Mouse (Mus musculus) left cerebral cortex, postnatal 36 days (tissue): ENCODE results near the gene Gla. TPM values are rescaled to one million over a fixed set of nuclear protein-coding genes. Genes with fewer than 3 reads are reported as not detected.

Experiments used
- DNase-seq, 2 experiments: peaks; one replicate each; pipeline ENCODE4 v3.0.0; 2021 to 2022; ENCODE audit warnings: low spot score in 2 of 2, mixed read lengths in 1 of 2
- intact Hi-C: fragments of 180-260 bp; cut with DNase I; formaldehyde crosslinking; loops from one replicate; pipeline ENCODE4 v1.15.1; 2025
- total RNA-seq, 2 experiments: library from RNA; stranded (reverse); gene quantifications; 2 replicates each; pipeline ENCODE4 v1.2.3; 2021

Gene Gla
- 10 to 100 TPM; 11.0 TPM for total RNA-seq

DNA sequence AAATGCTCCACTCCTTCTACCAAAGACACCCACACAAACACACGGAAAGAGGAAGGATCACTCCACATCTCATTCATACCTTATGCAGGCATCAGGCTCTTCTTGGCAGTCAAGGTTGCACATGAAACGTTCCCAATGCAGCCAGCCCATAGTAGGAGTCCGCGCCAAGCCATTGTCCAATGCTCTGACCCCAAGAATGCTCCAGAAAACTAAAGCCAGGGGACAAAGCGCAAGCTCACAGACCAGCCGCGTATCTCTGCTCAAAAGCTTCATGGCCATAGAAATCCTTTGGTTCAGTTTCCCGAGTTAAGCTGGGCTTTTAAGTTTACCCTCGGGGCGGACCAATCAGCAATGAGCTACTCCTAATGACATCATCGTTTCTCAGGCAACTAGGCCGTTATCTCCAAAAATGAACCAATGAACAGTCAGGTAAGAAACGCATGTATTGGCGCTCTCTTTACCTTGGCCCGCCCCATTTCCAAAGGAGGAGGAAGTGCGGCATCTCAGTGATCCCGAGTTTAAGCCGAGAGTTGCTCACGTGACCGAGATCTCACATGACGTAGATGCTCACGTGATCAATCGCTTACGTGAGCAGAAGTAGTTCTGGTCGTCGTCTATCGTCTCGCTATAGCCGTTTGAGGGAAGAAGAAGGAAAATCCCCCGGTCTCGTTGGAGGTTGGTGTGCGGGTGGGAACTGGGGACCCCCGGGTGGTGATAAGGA is at the start of gene Gla, which contains the start of gene Hnrnph2:
TSS of gene Gla (minus strand) at position 467 of the 721 bp plus-strand sequence.
TSS of gene Hnrnph2 (plus strand) at position 521 of the 721 bp plus-strand sequence.
- intact Hi-C loops, result loop anchor here (2.0 kb wide), 1 partner anchor 16 kb away; the partner anchor contains the start of gene Rpl36a
- DNase-seq, result peak; percentile 86 to 87

DNA sequence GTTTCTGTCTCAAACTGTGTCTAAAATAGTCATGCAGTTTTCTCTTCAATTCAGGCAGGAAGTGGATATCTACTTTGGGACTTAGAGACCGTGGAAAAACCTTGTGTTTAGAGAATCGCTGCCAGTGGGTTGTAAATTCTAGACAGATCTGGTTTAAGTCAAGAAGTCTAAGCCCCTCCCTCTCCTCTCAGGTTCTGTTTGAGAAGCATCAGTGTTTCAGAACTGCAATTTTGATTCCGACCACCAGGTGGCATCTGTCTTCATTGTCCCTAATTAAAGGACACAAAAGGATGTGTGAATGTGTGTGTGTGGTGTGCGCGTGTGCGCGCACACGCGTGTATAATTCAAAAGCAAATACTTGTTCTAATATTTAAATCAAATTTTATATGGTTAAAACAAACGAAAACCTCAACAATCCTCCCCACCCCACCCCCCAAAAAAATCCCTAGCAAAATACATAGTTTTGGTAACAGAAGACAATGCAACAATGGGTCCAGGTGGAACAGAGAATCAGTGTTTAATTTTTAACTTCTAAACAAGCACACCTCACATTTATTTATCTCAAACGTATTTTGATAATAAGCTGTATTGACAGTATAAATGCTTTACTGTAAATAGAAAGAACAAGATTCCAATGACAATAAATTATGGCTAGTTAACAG is 47.2 kb upstream of the Gla start:
- DNase-seq, result peak; percentile 31 to 56
- intact Hi-C loops, result loop anchor here (2.0 kb wide), 1 partner anchor 69 kb away; the partner anchor contains the start of gene Armcx1

DNA sequence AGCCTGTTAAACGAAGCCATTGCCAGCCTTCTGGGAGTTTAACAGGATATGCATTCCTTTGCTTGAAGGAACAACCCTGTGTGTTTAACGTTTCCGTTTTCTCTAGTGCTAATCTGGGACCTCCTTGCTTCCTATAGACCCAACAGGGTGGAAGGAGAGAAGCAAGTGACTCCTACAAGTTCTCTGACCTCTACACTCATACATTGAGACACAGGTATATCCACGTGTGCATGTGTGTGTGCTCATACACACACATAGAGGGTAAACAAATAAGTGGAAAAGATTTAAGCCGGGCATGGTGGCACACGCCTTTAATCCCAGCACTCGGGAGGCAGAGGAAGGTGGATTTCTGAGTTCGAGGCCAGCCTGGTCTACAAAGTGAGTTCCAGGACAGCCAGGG is 46.5 kb upstream of the Gla start:
- DNase-seq, result no peak
- intact Hi-C loops, result no loop called here

DNA sequence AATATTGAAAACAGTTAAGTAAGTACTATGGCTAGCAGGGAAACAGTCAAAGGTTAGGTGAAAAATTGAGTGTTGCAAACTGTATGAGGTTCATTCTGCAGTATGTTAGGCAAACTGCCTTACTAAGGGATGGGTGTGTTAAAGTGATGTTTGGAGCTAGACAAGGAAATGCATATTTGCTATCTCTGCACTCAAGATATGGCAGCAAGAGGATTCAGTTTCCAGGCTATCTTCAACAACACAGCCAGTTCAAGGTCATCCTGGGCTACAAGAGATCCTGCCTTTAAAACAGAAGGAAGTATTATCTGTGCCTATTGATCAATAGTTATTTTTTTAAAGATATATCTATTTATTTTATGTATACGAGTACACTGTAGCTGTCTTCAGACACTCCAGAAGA is 45.4 kb upstream of the Gla start:
- intact Hi-C loops, result no loop called here

DNA sequence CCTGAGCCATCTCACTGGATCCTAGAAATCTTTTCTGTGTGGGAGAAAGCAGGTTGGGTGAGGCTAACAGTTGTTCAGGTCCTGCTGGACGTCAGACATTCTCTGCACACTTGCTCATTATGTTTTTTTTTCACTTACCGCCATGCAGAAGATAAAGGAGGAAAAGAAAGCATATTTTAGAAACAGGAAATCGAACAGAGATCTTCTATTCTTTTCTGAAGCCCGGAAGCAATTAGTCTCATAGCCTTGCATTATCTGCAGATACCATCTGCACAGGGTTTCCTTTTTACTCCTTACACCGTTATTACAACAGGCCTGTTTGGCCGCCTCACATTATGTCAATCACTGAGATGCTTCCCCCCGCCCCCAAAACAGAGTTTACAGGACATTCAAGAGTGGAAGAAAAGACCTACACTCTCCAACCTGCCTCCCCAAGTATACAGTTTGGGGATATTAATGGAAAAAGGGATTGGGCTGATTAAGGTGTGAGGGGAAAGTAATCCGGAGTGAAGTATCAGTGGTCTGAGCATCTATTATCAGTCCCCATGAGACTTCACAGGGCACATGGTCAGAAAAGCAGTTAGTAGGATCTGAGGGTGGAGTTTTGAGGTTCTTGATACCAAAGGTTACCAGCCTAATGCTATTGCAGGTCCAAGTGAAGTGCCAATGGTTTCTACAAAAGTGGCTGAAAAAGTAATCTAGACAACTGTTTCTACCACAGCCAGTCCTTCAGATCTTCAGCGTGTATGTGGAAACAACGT is 40.3 kb upstream of the Gla start:
- intact Hi-C loops, result no loop called here
- DNase-seq, result no peak

More for the DNA sequence above, 45.4 kb upstream of the Gla start:
- DNase-seq, result no peak

DNA sequence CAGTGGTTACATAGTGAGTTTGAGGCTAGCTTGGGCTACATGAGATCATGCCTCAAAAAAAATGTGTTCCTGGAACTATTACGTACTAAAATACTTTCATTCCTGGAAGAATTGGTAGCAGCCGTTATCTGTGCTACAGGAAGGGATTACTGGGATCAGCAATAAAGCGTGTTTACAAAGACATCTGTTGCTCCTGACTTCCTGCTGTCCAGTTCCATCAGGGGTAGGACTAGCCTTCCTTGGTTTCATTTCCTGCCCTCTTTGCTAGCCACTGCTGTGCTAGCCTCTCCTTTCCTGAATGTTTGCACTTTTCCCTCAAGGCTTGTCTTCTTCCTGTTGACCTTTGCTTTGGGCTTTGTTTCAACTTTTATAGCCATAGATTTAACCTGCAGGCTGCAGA is 34.9 kb upstream of the Gla start:
- intact Hi-C loops, result no loop called here
- DNase-seq, result no peak

DNA sequence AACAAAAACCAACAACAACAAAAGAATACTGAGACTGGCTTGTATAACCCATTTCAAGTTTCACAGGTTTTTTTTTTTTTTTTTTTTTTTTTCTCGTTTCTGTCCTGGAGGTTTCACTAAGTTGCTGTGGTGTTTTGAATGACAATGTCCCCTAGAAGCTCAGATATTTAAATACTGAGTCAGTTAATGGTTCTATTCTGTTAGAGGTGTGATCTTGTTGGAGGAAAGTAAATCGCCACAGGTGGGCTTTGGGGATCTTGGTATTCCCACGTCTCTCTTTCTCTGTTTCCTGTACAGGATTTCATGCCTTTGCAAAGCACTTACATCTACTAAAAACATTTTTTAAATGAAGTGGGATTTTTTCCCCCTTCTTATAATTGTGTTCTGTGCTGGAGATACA is 34.2 kb upstream of the Gla start:
- intact Hi-C loops, result no loop called here

DNA sequence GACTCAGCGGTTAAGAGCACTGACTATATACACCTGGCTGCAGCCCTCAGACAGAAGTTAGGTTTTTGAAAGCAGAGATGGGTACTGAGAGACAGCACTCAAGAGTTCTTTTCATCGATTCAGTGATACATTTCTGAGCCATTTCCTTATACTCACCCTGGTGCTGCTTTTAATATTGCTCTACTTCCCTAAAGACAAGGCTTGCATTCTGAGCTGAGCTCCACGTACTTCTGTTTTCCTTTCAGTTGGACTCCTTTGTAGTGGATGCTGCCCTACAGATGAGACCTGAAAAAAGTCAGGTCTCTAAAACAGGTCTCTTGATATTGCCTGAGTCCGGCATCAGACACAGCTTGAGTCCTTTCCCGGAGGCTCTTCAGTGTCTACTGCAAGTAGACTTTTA is 31.8 kb upstream of the Gla start:
- intact Hi-C loops, result no loop called here
- no peak for DNase-seq

More for the DNA sequence above, 34.2 kb upstream of the Gla start:
- no peak for DNase-seq

DNA sequence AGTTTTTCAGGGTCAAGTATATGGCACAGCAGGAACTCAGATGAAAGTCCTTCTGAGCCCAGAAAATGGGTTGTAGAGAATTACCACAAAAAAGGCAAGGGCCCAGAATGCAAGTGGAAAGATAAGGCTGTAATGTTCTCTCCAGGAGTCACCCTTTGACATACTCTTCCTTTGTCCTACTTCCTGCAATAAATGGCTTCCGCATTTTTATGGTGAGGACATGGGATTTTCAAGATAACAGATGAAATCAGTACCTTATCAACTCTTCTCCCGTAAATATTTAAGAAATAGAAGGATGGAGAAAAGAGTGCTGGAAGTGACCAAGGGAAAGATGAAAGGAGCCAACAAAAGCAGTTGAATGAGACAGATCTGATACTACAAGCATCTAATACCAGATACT is 27.3 kb upstream of the Gla start:
- intact Hi-C loops, result no loop called here
- DNase-seq, result no peak

DNA sequence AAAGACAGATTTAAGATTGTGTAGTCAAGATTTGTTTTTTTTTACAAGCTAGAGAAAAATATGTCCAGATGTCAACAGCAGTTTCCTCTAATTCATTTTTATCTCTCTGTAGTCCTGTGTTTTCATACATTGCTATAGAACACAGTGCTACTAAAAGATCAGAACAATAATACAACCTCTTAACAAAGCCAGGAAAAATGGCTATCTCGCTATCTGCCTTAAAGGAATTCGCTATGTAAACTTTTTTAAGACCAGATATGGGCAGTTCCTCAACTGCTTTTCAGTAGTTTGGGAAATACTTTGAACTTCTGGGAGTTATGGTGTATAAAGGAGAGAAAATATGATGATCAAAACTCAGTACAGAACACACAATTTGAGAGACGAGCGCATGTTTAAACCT is 22.4 kb upstream of the Gla start:
- DNase-seq, result no peak
- intact Hi-C loops, result no loop called here

DNA sequence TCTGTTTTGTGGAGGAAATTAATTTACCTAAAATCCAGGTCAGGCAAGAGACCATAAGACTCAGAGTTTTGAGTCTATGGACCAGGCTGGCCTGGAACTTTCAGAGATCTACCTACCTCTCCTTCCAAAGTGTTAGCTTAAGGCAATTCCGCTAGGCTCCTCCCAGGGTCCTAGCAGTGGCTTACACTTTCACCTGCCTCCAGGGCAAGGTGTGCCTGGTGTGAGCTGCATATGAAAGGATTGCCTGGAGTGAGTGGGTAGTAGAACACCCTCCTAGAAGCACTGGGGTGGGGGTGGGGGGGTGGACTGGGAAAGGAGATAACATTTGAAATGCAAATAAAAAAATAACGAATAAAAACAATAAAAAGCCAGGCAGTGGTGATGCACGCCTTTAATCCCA is 20.8 kb upstream of the Gla start:
- intact Hi-C loops, result no loop called here
- DNase-seq, result no peak

DNA sequence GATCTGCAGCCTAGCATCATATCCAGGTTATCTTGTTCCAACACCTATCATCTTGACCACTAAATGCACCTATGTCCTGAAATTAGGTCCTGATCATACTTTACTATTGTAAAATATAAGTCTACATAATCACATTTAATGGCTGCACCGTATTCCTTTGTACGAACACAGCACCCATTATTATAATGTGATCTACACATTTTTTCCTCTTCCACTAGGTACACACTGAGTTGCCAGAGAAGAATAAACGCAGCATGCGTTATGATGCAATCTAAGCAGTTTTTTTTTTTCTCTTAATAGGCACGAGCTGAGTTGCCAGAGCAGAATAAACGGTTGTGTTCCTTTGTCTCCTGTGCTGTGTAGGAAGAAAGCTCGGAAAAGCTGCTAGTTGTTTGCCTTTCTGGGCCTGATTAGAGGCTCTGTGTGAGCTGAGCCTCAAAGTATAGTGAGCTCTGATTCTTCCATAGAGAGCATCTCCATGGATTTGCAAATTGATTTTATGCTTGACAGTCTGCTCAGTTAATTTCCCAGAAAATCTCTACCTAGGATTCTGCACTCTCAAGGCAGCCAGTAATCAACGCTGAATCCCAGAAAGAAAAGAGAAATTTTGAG is 19.4 kb upstream of the Gla start:
- intact Hi-C loops, result no loop called here
- no peak for DNase-seq

DNA sequence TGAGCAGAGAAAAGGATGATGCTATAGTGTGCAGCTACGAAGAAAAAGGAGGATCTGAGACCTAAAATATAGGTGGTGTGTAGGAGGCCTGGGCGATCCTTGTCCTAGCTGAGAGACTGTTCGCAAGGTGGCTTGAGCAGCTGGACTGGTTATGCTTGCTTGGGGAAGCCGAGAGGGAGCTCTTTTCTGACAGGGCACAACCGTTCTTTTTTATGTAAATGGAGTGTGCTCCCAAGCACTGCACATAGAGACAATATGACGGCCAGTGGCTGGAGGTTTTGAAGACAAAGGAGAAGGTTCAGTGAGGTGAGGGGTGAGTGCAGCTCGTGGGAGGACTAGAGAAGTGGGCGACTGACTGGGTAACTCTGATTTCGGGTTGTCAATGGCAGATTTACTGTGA is 18.8 kb upstream of the Gla start:
- intact Hi-C loops, result loop anchor here (10.0 kb wide), 2 partner anchors 65 to 305 kb away; partner anchors contain the start of gene Armcx4
- DNase-seq, result no peak

DNA sequence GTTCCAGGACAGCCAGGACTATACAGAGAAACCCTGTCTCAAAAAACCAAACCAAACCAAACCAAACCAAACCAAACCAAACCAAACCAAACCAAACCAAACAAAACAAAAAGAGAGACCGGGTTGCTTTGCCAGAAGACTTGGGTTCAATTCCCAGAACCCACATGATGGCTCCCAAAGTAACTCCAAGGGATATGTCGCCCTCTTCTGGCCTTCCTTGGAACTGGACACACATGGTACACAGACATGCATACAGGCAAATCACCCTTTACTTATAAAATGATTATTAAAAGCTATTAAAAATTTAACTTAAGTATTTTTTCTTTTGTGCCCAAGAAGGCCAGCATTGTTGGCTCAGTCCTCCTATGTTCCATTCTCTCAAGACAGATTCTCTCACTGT is 13.4 kb upstream of the Gla start:
- intact Hi-C loops, result loop anchor here (5.0 to 10.0 kb wide), 3 partner anchors 70 to 310 kb away; partner anchors contain the start of genes Armcx1 and Armcx4
- DNase-seq, result no peak

DNA sequence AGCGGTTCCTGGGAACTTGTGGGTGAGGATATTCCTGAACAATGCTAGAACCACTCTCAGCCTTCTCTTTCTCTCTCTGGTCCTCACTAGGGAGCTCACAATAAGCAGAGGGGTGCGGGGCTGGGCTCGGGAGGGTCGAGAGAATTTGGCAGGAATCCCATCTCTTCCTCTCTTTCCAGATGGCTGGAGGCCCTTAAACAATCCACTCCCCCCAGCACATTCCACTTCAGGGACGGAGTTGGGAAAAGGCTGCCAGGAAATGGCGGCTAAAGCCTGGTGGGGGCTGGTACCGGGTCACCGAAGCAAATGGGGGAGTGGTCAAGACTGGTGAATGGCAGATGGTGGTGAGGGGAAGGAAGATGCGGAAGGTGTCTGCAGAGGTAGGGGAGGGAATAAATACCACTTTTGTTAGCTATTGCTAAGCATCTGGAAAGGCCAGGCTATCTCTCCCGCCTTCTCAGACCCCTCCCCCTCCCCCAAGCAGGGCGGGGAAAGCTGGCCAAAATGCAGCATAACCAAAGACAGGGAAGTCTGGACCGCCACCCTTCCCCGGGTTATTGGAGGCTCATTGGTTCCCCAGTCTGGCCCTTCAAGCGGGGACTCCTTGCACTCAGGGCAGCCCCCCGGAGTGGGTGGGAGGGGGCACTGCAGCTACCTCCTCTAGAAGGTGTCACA is 11.5 kb upstream of the Gla start:
- DNase-seq, result peak in 1 of 2 experiments; percentile 17
- intact Hi-C loops, result loop anchor here (5.0 to 10.0 kb wide), 3 partner anchors 72 to 312 kb away; partner anchors contain the start of genes Armcx1 and Armcx4

DNA sequence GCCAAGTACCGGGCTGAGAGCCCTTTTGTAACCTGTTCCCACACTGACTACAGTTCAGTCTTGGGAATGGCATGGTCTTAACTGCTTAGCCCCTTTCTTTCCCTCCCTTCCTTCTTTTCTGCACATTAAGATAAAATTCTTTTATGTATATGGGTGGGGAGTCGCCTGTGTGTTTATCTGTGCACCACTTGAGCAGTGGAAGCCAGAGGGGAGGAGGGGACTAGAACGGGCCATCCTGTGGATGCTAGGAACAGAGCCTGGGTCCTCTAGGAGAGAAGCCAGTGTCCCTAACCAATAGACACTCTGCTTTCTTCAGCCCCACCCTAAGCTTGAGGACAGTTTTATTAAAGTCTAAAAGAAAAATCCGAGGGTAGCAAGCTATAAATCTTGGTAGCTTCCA is 10.1 kb upstream of the Gla start:
- intact Hi-C loops, result loop anchor here (5.0 to 10.0 kb wide), 3 partner anchors 74 to 314 kb away; partner anchors contain the start of genes Armcx1 and Armcx4
- no peak for DNase-seq

DNA sequence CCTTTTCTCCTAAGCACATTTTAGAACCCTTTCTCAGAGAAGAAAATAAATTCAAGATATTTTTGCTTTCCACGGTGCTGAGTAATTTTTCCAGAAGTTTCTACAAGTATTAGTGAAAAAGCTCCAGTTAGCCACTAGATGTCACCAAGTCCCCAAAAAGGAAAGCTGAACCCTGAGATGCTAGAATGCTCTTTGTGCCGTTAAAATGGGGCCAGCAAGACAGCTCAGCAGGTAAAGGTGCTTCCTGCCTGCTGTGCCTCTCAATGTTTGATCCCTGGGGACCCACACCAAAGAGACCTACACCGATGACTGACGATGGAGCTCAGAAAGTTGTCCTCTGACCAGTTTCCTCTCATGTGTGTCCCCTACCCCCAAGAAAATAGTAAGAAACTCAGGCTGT is 8.5 kb upstream of the Gla start:
- intact Hi-C loops, result no loop called here
- DNase-seq, result no peak

DNA sequence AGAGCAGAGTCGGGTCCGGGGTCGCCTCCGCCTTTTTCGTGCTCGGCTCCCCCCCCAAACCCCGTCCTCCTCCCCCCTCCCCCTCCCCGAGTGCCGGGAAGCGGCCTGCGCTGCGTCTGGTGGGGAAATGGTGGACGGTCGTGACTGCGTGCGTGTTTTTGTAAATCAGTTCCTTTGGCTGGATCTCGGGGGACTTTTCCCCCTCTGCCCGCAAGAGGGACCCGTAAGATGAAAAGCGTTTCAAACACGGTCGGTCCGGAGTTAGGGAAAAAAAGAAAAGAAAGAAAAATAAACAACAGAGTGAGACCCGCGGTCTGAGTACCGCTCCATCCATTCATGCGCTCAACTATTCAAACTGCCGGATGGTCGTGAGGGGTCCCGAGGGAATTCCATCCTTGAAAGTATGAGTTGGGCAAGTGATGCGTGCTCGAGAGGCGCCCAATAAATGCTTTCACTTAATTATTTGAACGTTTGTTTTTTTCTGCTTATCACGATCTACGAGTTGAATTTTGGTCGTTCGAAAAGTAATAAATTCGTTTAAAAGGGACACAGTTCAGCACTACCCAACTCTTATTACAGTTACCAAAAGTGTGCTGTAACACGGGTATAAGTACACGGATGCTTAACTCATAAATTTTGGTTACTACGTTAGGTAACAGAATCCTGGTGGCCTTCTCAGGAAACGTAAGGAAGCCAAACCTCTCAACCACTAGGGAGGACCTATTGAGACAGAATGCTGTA is 625 bp upstream of the Gla start:
- DNase-seq, result no peak
- intact Hi-C loops, result loop anchor here (2.0 kb wide), 1 partner anchor 17 kb away; the partner anchor contains the start of gene Rpl36a
